Mouse (Mus musculus) embryonic facial prominence, embryonic 11.5 days (tissue): ENCODE results near the gene Rhox3e. TPM values are rescaled to one million over a fixed set of nuclear protein-coding genes. Genes with fewer than 3 reads are reported as not detected.

Experiments used
- polyA plus RNA-seq: library from polyadenylated mRNA; unstranded; fragments of >200 nt; fragmentation: Nextera tagmentation; extraction: Ambion mirVana; gene quantifications from 2 replicates; pipeline ENCODE4 v1.2.1, GENCODE M21; 2014

Gene Rhox3e
- polyA plus RNA-seq, 1 experiment from 2014 or later = not detected

Other genes starting within 250 kb of the Rhox3e start
- not detected in 2 replicates for gene Rhox3a2, start 162.0 kb upstream of the Rhox3e start, polyA plus RNA-seq
- gene Rhox4a2, start 151.2 kb upstream of the Rhox3e start, polyA plus RNA-seq = 1.4 and 2.2 TPM in 2 replicates
- not detected in 2 replicates for gene Rhox2b, start 130.0 kb upstream of the Rhox3e start, polyA plus RNA-seq
- gene Rhox4b, start 109.5 kb upstream of the Rhox3e start, polyA plus RNA-seq = 0.85 and 0.86 TPM in 2 replicates
- 1.00 and 1.2 TPM in 2 replicates for gene Rhox2c, start 88.3 kb upstream of the Rhox3e start, polyA plus RNA-seq
- not detected in 2 replicates for gene Rhox3c, start 83.4 kb upstream of the Rhox3e start, polyA plus RNA-seq
- gene Rhox4c, start 61.7 kb upstream of the Rhox3e start, polyA plus RNA-seq = not detected in 2 replicates
- gene Rhox2d, start 48.6 kb upstream of the Rhox3e start, polyA plus RNA-seq = 0.43 TPM in 1 of 2 replicates, not detected in the other
- not detected in 2 replicates for gene Rhox4d, start 27.7 kb upstream of the Rhox3e start, polyA plus RNA-seq
- gene Rhox2e, start 11.6 kb upstream of the Rhox3e start, polyA plus RNA-seq = not detected in 2 replicates
- gene Rhox4e, start 15.4 kb downstream of the Rhox3e start, polyA plus RNA-seq = 0.24 TPM in 1 of 2 replicates, not detected in the other
- gene Rhox2f, start 29.4 kb downstream of the Rhox3e start, polyA plus RNA-seq = 0.38 and 0.98 TPM in 2 replicates
- gene Rhox3f, start 39.0 kb downstream of the Rhox3e start, polyA plus RNA-seq = not detected in 2 replicates
- gene Rhox4f, start 65.7 kb downstream of the Rhox3e start, polyA plus RNA-seq = not detected in 2 replicates
- gene Rhox3g, start 86.6 kb downstream of the Rhox3e start, polyA plus RNA-seq = not detected in 2 replicates
- gene Rhox2g, start 101.5 kb downstream of the Rhox3e start, polyA plus RNA-seq = not detected in 2 replicates
- not detected in 2 replicates for gene Rhox4g, start 109.3 kb downstream of the Rhox3e start, polyA plus RNA-seq
- gene Rhox3h, start 126.7 kb downstream of the Rhox3e start, polyA plus RNA-seq = not detected in 2 replicates
- not detected in 2 replicates for gene Rhox2h, start 131.3 kb downstream of the Rhox3e start, polyA plus RNA-seq